Mouse (Mus musculus): ENCODE measurements around the gene Mrps2.
"Not testable (repeated sequence)": the region's sequence is repeated elsewhere in the genome, so short reads cannot be mapped to it uniquely, and the experiment has no call there.

Mrps2 gene

GRCm38 (mm10) chr2:28477993-28478392, 10.1 kb downstream of the Mrps2 start:
- not testable (repeated sequence) for DNase-seq

GRCm38 (mm10) chr2:28479208-28480204, 11.6 kb downstream of the Mrps2 start:
- no peak for DNase-seq

- peak; percentile 48 to 75 for DNase-seq
These were observed 16.0 kb downstream of the Mrps2 start for GRCm38 (mm10) chr2:28483861-28484260.

GRCm38 (mm10) chr2:28494521-28494920, 26.7 kb downstream of the Mrps2 start:
- DNase-seq = no peak

- DNase-seq = peak in 1 of 2 experiments; percentile 60
These were observed 27.4 kb downstream of the Mrps2 start for GRCm38 (mm10) chr2:28495207-28495756.

- no peak for DNase-seq
These were observed 28.1 kb downstream of the Mrps2 start for GRCm38 (mm10) chr2:28495801-28496595.

- DNase-seq = no peak
These were observed 28.8 kb downstream of the Mrps2 start, which contains the start of gene Gbgt1 for GRCm38 (mm10) chr2:28496671-28497070. Gene Gbgt1 (plus strand): TSS chr2:28496891.

- no peak for DNase-seq
These were observed 29.7 kb downstream of the Mrps2 start for GRCm38 (mm10) chr2:28497561-28497960.

- DNase-seq = no peak
These were observed 30.6 kb downstream of the Mrps2 start for GRCm38 (mm10) chr2:28498431-28498830.

GRCm38 (mm10) chr2:28502987-28503386, 35.1 kb downstream of the Mrps2 start:
- no peak for DNase-seq

GRCm38 (mm10) chr2:28504676-28505075, 36.8 kb downstream of the Mrps2 start:
- no peak for DNase-seq

- DNase-seq = no peak
These were observed 37.9 kb downstream of the Mrps2 start, which contains the start of gene Gm10134 for GRCm38 (mm10) chr2:28505795-28506194. Gene Gm10134 (plus strand): TSS chr2:28506095.

GRCm38 (mm10) chr2:28506291-28506690, 38.4 kb downstream of the Mrps2 start:
- DNase-seq = no peak

- DNase-seq = not testable (repeated sequence)
These were observed 43.7 kb downstream of the Mrps2 start for GRCm38 (mm10) chr2:28511600-28511999.

- DNase-seq = peak; percentile 78 to 91
These were observed 45.0 kb downstream of the Mrps2 start, which contains the start of gene Ralgds for GRCm38 (mm10) chr2:28512798-28513401. Gene Ralgds (plus strand): TSS chr2:28513125.

- DNase-seq = peak in 1 of 2 experiments; percentile 65
These were observed 45.8 kb downstream of the Mrps2 start for GRCm38 (mm10) chr2:28513431-28514370.

GRCm38 (mm10) chr2:28514489-28514888, 46.6 kb downstream of the Mrps2 start:
- DNase-seq = peak; percentile 84 to 94

- DNase-seq = peak; percentile 92 to 96
These were observed 49.5 kb downstream of the Mrps2 start for GRCm38 (mm10) chr2:28517206-28517909.

GRCm38 (mm10) chr2:28518231-28518630, 50.4 kb downstream of the Mrps2 start:
- no peak for DNase-seq

- no peak for DNase-seq
These were observed 52.7 kb downstream of the Mrps2 start for GRCm38 (mm10) chr2:28520581-28520980.

All from kidney, postnatal 25 days (tissue).